Mouse (Mus musculus): ENCODE data around the gene Galnt11. TPM values are rescaled to one million over a fixed set of nuclear protein-coding genes. Genes with fewer than 3 reads are reported as not detected.
"Not testable (repeated sequence)": the region's sequence is repeated elsewhere in the genome, so short reads cannot be mapped to it uniquely, and the experiment has no call there.

The Galnt11 gene
- polyA plus RNA-seq, 1 experiment from 2014 or later = 42.5 TPM

DNA sequence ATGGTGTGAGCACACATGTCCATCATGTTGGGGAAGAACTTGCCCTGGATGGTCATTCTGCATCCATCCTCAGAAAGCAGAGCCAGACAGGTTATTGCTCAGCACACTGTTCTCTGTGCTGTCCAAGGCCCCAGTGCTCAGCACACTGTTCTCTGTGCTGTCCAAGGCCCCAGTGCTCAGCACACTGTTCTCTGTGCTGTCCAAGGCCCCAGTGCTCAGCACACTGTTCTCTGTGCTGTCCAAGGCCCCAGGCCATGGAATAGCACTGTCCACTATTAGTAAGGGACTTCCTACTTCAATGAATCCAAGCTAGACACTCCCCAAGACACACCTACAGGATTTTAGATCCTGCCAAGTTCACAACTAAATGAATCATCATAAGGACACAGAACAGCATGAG is 8.5 kb upstream of the Galnt11 start:
- H3K4me3 ChIP-seq; H3K27me3 ChIP-seq; H3K4me2 ChIP-seq (replicated peaks); ATAC-seq (ENCODE audit: low FRiP score, low read depth); H3K9me3 ChIP-seq; H3K27ac ChIP-seq (replicated peaks); H3K36me3 ChIP-seq; H3K9ac ChIP-seq (replicated peaks); H3K4me1 ChIP-seq: not testable (repeated sequence)

DNA sequence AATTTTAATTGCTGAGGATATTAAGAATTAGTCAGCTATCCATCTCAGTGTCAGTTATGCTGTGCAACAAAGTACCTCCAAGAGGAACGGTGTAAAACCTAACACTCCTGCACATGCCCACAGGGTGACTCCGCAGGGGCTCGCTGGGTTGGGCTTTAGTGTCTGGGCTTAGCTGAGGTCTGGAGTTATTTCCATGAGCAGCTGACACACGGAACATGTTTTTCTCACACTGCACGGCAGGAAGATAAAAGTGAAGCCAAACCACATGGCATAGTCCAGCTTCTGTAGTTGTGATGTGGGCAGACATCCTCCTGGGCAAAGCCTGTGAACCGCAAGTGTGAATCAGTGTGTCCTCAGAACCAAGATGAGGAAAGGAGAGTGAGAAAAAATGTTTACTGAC is 6.7 kb upstream of the Galnt11 start:
- H3K27me3 ChIP-seq = no peaks in the 10 kb centered on the region
- no peak for ATAC-seq (ENCODE audit: low FRiP score, low read depth)
- H3K9me3 ChIP-seq = no peaks in the 10 kb centered on the region
- 81% methylated on average over 6 of the region's 6 CpGs for WGBS
- H3K4me1 ChIP-seq = no peaks in the 10 kb centered on the region
- no peaks in the 10 kb centered on the region for H3K36me3 ChIP-seq
- H3K4me3 ChIP-seq = no peak overlapping the region
- H3K9ac ChIP-seq (replicated peaks) = no peak overlapping the region
- H3K27ac ChIP-seq (replicated peaks) = no peak overlapping the region
- no peak overlapping the region for H3K4me2 ChIP-seq (replicated peaks)

DNA sequence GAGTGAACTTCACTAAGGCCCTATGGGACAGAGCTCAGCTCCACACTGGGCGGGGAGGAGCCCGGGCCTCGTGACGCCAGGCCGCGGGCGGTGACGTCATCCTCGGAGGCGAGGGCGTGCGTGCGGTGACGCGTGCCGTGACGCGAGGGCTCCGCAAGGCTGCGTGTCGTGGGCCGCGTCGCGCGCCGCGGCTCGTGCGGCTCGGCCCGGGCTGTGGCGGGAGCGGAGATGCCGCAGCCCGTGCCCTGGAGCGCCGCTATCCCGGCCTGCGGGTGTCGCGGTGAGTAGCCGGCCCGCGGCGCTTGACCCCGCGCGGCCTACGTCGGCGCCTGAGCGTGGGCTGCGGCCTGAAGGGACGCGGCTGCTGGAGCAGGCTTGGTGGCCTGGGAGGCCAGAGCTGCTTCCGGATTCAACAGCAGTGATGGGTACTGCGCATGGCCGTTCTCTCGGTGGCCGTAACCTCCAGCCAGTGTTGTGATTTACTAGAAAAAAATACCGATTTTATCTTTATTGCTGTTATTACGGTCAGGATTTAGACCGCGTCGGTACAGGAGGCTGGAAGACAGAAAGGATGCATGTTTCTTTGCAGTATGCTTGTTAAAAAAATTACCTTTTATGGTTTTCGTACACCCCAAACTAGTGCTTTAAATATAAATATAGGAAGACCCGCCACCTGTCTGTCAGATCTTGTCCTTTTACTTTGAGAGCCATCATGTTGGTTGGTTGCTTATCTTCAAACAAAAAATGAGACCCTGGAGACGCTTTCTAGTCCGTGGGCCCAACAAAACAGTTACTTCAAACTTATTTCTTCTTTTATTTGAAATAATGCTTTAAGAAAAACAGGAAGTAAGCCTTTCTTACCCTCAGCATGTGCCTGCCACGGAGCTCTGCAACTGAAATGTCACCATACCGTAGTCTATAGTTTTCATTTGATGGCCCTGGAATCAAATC is 1.3 kb downstream of the Galnt11 start, which contains the start of gene E130116L18Rik:
E130116L18Rik (minus strand) TSS at position 402 of the 951 bp plus-strand sequence.
- ATAC-seq (ENCODE audit: low FRiP score, low read depth) = peak; percentile 97
- H3K4me1 ChIP-seq = peaks cover 8% of the 10 kb centered on the region
- no peaks in the 10 kb centered on the region for H3K36me3 ChIP-seq
- peak within 1 kb of the TSS; percentile 59 for H3K4me3 ChIP-seq
- peak within 1 kb of the TSS; percentile 61 for H3K4me2 ChIP-seq (replicated peaks)
- peak within 1 kb of the TSS; percentile 74 for H3K9ac ChIP-seq (replicated peaks)
- peak within 1 kb of the TSS; percentile 76 for H3K27ac ChIP-seq (replicated peaks)
- no peaks in the 10 kb centered on the region for H3K9me3 ChIP-seq
- 5% methylated on average over 71 of the region's 72 CpGs for WGBS
- no peaks in the 10 kb centered on the region for H3K27me3 ChIP-seq

GRCm38 (mm10) chr5:25224377-25224776 is 2.7 kb downstream of the Galnt11 start:
- not testable (repeated sequence) for H3K9ac ChIP-seq (replicated peaks); H3K4me2 ChIP-seq (replicated peaks); H3K27me3 ChIP-seq; H3K4me3 ChIP-seq; H3K27ac ChIP-seq (replicated peaks); H3K9me3 ChIP-seq; ATAC-seq (ENCODE audit: low FRiP score, low read depth); H3K36me3 ChIP-seq; H3K4me1 ChIP-seq
- 96% methylated on average over 1 of the region's 1 CpGs for WGBS

DNA sequence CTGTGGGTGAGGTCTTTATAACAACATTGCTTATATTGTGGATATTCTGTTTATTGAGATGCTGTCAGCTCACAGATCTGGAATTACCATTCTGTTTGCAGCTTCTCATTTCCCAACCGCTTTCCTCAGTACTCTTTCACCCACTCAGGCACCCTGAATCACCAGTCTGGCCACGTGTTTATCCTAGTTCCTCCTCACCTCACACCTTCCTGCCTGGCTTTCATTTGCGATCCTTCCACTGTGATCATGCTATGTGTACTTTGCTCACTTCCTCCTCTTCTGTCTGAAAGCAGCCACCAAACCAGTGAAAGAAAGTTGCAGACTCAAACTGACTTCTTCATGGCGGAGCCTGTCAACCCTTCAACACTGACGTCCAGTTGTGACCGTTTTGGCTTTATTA is 21.4 kb downstream of the Galnt11 start:
- Histone ChIP-seq H3K4me3 (no peak overlapping the region), H3K27ac (replicated peaks) (no peak overlapping the region), H3K9ac (replicated peaks) (no peak overlapping the region), H3K27me3 (no peaks in the 10 kb centered on the region), H3K4me1 (no peaks in the 10 kb centered on the region), H3K36me3 (peaks cover 7% of the 10 kb centered on the region), H3K9me3 (no peaks in the 10 kb centered on the region), H3K4me2 (replicated peaks) (no peak overlapping the region)
- WGBS = 90% methylated on average over 6 of the region's 6 CpGs
- ATAC-seq (ENCODE audit: low FRiP score, low read depth) = no peak

DNA sequence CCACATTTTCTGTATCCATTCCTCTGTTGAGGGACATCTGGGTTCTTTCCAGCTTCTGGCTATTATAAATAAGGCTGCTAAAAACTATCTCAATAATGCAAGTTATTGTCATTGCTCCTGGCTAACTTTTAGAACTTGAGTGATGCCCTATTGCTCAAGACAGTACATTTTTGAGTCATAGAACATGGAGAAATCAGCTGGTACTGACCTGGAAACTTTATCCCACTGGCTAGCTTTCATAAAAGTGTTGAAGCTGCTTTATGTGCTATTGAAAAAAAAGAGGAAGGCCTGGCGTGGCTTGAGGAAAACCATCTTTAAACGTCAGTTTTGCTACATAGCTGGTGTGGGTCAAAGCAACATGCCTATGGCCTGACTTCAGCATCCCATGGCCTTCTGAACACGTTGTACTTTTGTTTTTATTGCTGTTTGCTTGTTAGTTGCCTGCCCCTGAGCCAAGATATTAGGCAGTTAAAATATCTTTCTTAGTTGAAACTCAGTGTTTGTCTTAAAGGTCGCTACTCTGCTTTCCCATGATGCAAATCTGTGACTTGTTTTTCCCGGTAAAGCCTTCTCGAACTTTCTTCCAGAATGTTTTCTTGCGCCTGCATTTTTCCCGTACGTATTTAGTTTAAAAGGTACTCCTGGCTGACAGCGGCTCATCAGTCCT is 24.2 kb downstream of the Galnt11 start:
- ATAC-seq (ENCODE audit: low FRiP score, low read depth) = no peak
- Histone ChIP-seq H3K36me3 (peaks cover 13% of the 10 kb centered on the region), H3K4me2 (replicated peaks) (no peak overlapping the region), H3K27me3 (no peaks in the 10 kb centered on the region), H3K4me1 (no peaks in the 10 kb centered on the region), H3K9me3 (no peaks in the 10 kb centered on the region), H3K9ac (replicated peaks) (no peak overlapping the region), H3K4me3 (no peak overlapping the region), H3K27ac (replicated peaks) (no peak overlapping the region)
- 88% methylated on average over 10 of the region's 10 CpGs for WGBS

DNA sequence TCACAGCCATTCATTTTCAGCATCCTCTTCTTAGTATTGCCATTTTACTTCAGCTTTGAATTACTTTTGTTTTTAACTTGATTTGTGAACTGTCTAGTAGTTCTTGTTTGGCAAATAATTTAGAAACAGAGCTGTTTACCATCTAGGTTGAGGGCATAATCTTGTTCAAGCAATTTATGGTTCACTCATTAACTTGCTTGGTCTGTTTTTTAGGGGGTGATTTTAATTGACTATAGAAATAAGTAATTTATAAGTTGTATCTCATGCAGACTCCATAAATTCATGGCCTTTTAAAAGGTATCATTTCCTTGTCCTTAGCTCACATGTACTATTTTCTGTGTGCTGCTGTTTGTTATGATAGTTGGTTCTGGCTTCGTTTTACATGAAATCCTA is 24.8 kb downstream of the Galnt11 start:
- H3K27ac ChIP-seq (replicated peaks) = no peak overlapping the region
- ATAC-seq (ENCODE audit: low FRiP score, low read depth) = no peak
- 73% methylated on average over 1 of the region's 1 CpGs for WGBS

GRCm38 (mm10) chr5:25247036-25247435 is 25.3 kb downstream of the Galnt11 start:
- Histone ChIP-seq H3K4me3 (no peak overlapping the region), H3K4me1 (no peaks in the 10 kb centered on the region), H3K4me2 (replicated peaks) (no peak overlapping the region), H3K9me3 (no peaks in the 10 kb centered on the region), H3K27me3 (no peaks in the 10 kb centered on the region), H3K36me3 (peaks cover 24% of the 10 kb centered on the region), H3K9ac (replicated peaks) (no peak overlapping the region), H3K27ac (replicated peaks) (no peak overlapping the region)
- no peak for ATAC-seq (ENCODE audit: low FRiP score, low read depth)
- whole genome bisulfite sequencing = 86% methylated on average over 3 of the region's 3 CpGs

More for the DNA sequence above, 24.8 kb downstream of the Galnt11 start:
- H3K9me3 ChIP-seq = no peaks in the 10 kb centered on the region
- no peak overlapping the region for H3K4me2 ChIP-seq (replicated peaks)
- no peak overlapping the region for H3K9ac ChIP-seq (replicated peaks)
- H3K4me3 ChIP-seq = no peak overlapping the region
- H3K4me1 ChIP-seq = no peaks in the 10 kb centered on the region
- peaks cover 19% of the 10 kb centered on the region for H3K36me3 ChIP-seq
- no peaks in the 10 kb centered on the region for H3K27me3 ChIP-seq

DNA sequence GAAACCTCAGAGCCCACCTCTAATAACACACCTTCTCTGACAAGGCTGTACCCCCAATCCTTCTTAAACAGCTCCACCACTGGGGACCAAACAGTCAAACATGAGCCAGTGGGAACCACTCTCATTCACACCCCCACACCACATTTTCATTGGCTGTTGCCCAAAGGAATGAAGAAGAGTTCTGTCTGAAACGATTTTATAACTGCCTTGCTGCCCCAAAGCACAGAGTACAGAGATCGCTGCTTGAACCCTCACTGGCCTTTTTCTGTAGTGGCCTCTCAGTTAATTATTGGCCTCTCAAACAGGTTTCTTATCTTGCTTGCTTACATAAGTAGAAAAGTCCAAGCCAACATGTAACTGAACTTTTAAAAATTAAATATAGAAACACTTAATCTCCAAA is 30.7 kb downstream of the Galnt11 start:
- Histone ChIP-seq H3K27me3 (no peaks in the 10 kb centered on the region), H3K9me3 (no peaks in the 10 kb centered on the region), H3K4me2 (replicated peaks) (no peak overlapping the region), H3K9ac (replicated peaks) (no peak overlapping the region), H3K4me3 (no peak overlapping the region), H3K36me3 (peaks cover 64% of the 10 kb centered on the region), H3K4me1 (no peaks in the 10 kb centered on the region), H3K27ac (replicated peaks) (no peak overlapping the region)
- no peak for ATAC-seq (ENCODE audit: low FRiP score, low read depth)
- WGBS = 90% methylated on average over 2 of the region's 2 CpGs

GRCm38 (mm10) chr5:25252825-25253544 is 31.3 kb downstream of the Galnt11 start:
- ATAC-seq (ENCODE audit: low FRiP score, low read depth) = no peak
- H3K4me1 ChIP-seq = no peaks in the 10 kb centered on the region
- no peak overlapping the region for H3K27ac ChIP-seq (replicated peaks)
- no peak overlapping the region for H3K9ac ChIP-seq (replicated peaks)
- no peak overlapping the region for H3K4me2 ChIP-seq (replicated peaks)
- no peaks in the 10 kb centered on the region for H3K9me3 ChIP-seq
- H3K27me3 ChIP-seq = no peaks in the 10 kb centered on the region
- 95% methylated on average over 8 of the region's 8 CpGs for WGBS
- H3K4me3 ChIP-seq = no peak overlapping the region
- peaks cover 69% of the 10 kb centered on the region for H3K36me3 ChIP-seq

DNA sequence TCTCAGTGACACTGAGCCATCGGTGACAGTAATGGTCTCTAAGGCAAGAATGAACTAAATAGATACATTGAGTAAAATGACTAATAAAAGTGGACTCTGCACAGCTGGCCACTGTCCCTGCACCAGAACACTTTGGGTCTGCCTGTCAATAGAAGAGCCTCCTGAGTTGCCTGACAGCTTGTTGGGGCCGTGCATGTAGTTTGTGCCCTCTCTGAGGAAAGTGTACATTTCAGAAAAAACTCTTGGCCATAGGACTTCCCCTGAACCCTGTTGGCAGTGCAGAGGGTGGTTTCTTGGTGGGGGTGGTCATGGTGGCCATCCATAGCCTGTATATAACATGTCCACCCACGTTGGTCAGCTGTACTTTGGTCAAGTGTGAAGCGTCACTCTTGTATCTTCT is 32.8 kb downstream of the Galnt11 start:
- WGBS = 95% methylated on average over 4 of the region's 4 CpGs
- no peak overlapping the region for H3K9ac ChIP-seq (replicated peaks)
- no peaks in the 10 kb centered on the region for H3K9me3 ChIP-seq
- no peaks in the 10 kb centered on the region for H3K27me3 ChIP-seq
- no peak for ATAC-seq (ENCODE audit: low FRiP score, low read depth)
- H3K27ac ChIP-seq (replicated peaks) = no peak overlapping the region
- no peak overlapping the region for H3K4me3 ChIP-seq
- peaks cover 84% of the 10 kb centered on the region for H3K36me3 ChIP-seq
- no peaks in the 10 kb centered on the region for H3K4me1 ChIP-seq
- no peak overlapping the region for H3K4me2 ChIP-seq (replicated peaks)

- Histone ChIP-seq H3K4me1 (no peaks in the 10 kb centered on the region), H3K4me3 (no peak overlapping the region), H3K4me2 (replicated peaks) (no peak overlapping the region), H3K9me3 (no peaks in the 10 kb centered on the region), H3K9ac (replicated peaks) (no peak overlapping the region), H3K27ac (replicated peaks) (no peak overlapping the region), H3K36me3 (peaks cover 74% of the 10 kb centered on the region), H3K27me3 (no peaks in the 10 kb centered on the region)
- WGBS = 74% methylated on average over 2 of the region's 2 CpGs
- no peak for ATAC-seq (ENCODE audit: low FRiP score, low read depth)
These were observed 35.0 kb downstream of the Galnt11 start for GRCm38 (mm10) chr5:25256686-25257085.
